Mouse (Mus musculus) C2C12 (cell line): ENCODE data around the gene Cnpy4.

ENCODE experiments used
- CEBPB ChIP-seq: IDR thresholded peaks from one replicate; pipeline ENCODE4 v1.6.1; 2011; ENCODE audit warnings: low read depth, mild to moderate bottlenecking, control low read depth, moderate library complexity
- CTCF ChIP-seq: IDR thresholded peaks from one replicate; pipeline ENCODE4 v1.5.1; 2011; ENCODE audit not compliant: control insufficient read depth, insufficient read depth, insufficient read length
- MYOD1 ChIP-seq: IDR thresholded peaks from one replicate; pipeline ENCODE4 v1.6.1; 2011; ENCODE audit warnings: low read depth; ENCODE audit not compliant: control insufficient read depth, insufficient read length

DNA sequence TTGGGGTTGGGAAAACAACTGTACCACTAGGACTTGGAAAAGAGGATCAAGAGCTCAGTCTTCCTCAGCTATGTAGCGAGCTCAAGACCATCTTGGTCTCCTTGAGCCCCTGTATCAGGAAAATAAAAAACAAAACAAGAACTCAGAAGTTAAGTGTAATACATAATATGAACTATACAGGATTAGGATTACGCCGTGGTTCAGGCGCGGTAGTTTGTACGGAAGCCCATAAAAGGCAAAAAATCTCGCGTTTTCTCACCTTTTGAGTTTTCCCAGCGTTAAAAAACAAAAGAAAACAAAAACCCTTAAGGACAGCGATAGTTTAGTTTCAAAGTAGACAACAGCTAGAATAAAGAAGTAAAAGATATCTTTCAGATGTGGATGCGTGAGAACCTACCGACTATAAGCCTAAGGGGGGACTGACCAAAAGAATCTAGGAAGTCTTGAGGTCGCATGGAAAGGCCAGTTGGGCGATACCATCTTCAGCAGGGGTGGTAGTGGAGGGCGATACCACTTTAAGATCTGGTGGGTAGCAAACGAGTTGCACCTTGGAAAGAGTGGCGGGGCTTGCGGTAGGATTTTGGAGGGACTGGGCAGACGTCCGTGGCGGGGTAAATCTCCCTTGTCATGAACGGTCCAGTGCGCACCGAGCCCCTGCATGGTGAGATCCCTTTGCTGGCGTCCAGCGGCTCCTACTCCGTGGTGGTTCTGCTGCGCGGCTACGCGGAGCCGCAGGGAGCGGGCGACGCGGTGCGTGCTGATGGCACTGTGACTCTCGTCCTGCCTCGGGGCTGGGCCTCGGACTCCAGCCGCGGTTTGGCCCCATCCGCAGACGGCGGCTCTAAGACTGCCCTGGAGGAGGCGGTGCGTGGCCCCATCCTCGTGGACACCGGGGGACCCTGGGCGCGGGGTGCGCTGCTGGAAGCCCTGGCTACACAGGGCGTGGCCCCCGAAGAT is 6.8 kb downstream of the Cnpy4 start, which contains the start of gene Mblac1:
- TF ChIP-seq CTCF (no peak), MYOD1 (no peak), CEBPB (no peak)
